Mouse (Mus musculus): ENCODE measurements around the gene Tmem131l.
A peak's percentile ranks its signal among the peaks of the same experiment; 100 is the strongest.

Tmem131l gene

GRCm38 (mm10) chr3:84046206-84046605 lies 6.2 kb upstream of the Tmem131l start:
- DNase-seq (ENCODE audit: low spot score in 2 of 2), result no peak

DNA sequence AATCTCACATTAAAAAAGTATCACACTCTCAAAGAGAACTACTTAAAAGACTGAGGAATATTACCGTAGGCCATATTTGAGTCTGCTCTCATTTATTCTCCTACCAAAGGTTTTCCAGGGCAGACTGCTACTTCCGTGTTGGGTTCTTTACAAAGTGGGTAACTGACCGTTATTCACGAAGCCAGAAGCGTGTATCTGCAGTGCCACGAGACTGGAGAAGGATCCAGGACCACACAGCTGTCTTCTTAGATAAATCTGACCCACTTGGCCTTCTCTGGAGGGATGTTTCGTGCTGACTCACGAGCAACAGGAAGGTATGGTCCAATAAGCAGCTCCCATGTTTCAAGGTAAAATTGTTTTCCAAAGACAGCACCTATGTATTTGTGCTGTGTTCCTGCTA lies 1.8 kb upstream of the Tmem131l start:
- DNase-seq (ENCODE audit: low spot score in 2 of 2), result no peak

- no peak for DNase-seq (ENCODE audit: low spot score in 2 of 2)
These were observed 604 bp upstream of the Tmem131l start for GRCm38 (mm10) chr3:84040476-84041082.

- peak in 1 of 2 experiments; percentile 22 for DNase-seq (ENCODE audit: low spot score in 2 of 2)
These were observed 862 bp downstream of the Tmem131l start for GRCm38 (mm10) chr3:84038981-84039645.

DNA sequence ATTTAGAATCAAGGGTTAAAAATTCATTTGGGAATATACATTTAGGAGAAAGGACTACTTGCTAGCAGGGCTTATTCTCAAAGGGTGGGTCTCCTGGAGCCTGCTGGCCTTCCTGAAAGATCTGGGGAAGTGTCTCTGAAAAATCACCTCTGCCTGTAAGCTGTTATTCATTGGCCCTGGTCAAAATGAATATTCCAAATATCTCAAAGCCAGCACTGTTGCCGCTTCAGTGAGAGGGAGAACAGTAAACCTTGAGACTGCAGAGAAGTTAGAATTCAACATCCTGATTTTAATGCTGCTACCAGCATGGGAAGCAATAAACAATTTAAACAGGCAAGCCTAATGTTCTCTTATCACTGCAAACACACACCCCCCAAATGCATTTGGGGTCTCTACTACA lies 1.8 kb downstream of the Tmem131l start:
- no peak for DNase-seq (ENCODE audit: low spot score in 2 of 2)

DNA sequence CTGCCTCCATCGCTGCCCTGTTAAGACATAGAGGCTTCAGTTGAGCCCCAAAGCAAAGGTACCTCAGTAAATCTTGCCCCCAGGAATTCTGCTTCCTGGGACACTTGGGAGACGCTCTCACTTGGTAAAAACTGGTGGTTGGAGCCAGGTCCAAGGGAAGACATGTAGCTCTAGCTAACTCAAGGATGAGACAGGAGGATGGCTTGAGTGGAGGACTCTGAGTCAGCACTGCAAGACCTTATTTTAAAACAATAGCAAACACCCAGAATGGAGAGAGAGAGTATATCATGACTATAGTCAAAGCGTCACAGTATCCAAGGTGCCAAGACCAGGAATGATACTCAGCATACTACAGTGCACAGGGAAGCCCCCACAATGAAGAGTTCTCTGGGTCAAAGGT lies 2.4 kb downstream of the Tmem131l start:
- no peak for DNase-seq (ENCODE audit: low spot score in 2 of 2)

- no peak for DNase-seq (ENCODE audit: low spot score in 2 of 2)
These were observed 3.1 kb downstream of the Tmem131l start for GRCm38 (mm10) chr3:84036866-84037265.

DNA sequence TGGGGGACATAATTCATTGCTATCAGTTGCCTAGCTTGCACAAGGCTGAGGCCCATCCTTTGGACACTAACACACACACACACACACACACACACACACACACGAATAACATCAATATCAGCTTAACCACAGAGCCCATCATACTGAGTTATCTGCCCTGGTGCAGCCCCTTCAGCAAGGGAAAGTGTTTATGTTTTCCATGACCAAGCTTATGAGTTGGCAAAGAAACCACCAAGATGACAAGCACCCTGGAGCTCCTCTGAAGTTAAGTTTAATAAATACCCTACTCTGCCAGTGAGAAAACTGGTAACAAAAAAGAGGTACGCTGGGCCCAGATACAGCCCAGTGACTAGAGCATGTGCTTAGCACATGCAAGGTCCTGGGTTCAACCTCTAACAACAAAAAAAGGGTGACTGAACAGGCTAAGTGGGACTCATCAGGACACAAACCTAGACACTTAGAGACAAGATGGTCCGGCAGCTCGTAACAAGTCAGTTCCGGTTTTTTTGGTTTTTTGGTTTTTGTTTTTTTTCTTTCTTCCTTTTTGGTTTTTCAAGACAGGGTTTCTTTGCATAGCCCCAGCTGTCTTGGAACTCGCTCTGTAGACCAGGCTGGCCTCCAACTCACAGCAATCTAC lies 4.1 kb downstream of the Tmem131l start:
- DNase-seq (ENCODE audit: low spot score in 2 of 2), result no peak

DNA sequence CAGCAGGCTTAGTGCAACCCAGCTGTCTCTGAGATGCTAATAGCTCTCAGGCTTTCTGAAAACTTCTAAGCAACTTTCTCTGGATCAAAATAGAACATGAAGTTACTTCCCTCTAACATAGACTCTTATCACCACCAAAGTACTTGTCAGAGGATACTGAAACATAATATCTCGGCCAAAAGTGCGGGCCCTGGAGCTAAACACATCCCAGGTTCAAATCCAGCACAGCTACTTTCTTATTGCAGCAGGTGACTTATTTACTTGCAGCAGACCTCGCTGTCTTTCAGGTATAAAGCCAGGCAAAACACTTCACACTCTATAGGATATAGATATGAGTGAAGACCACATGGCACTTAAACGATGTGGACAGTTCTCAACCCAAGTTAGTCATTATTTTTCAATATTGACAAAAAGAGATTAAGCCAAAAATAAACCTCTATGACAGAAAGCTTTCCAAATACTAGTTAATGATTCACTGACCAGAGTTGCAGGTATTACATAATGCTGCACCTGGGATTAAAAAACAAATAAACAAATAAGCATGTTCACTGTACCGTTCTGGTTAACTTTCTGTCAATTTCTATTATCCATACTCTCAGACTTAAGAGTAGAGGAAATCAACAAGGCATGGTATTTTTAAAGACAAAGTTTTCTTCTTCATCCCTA lies 5.7 kb downstream of the Tmem131l start:
- no peak for DNase-seq (ENCODE audit: low spot score in 2 of 2)

GRCm38 (mm10) chr3:84032933-84033730 lies 6.8 kb downstream of the Tmem131l start:
- no peak for DNase-seq (ENCODE audit: low spot score in 2 of 2)

- DNase-seq (ENCODE audit: low spot score in 2 of 2), result no peak
These were observed 7.6 kb downstream of the Tmem131l start for GRCm38 (mm10) chr3:84032419-84032818.

- no peak for DNase-seq (ENCODE audit: low spot score in 2 of 2)
These were observed 8.8 kb downstream of the Tmem131l start for GRCm38 (mm10) chr3:84031216-84031615.

- DNase-seq (ENCODE audit: low spot score in 2 of 2), result no peak
These were observed 11.0 kb downstream of the Tmem131l start for GRCm38 (mm10) chr3:84028968-84029367.

GRCm38 (mm10) chr3:84027691-84028159 lies 12.2 kb downstream of the Tmem131l start:
- DNase-seq (ENCODE audit: low spot score in 2 of 2), result no peak

DNA sequence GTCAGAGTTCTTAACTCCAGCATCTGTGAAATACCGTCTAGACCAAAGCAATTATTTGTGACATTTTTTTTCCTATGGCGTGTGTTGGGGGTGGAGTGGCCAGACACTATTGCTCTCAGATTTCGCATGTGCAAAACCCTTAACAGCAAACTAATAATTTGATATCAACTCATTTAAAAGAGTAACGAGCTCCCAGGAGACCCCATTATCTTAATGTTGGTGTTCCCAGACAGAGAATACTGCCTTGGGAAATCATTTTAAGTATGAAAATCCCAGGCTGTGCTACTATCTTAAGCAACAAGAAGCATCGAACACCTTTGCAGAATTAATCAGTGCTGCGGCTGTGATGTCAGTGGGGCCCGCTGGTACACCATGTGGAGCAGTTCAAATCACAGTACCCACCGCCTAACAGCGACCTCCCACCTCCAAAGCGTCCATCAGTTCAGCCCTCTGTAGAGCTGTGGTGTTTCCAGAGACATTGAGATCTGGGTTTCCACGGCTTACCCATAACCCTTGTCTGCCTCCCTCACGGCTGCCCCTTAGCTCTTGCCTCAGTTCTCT lies 15.4 kb downstream of the Tmem131l start:
- no peak for DNase-seq (ENCODE audit: low spot score in 2 of 2)

DNA sequence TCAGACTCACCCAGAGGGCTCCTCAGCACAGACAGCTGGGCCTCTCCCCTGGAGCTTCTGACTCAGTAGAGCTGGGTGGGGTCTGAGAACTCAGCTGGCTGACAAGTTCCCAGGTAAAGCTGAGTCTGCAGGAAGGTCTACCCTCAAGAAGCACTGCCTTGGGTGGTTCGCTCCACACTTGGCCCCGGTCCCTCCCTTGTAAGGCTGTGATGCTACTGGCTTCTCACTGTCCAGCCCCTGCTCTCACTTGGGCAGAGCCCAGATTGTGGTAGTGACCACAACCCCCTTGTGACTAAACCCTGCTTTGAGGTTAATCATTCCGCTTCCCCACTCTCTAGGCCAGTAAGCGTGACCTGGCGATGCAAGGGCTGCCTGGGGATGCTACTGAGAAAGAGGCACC lies 17.3 kb downstream of the Tmem131l start:
- no peak for DNase-seq (ENCODE audit: low spot score in 2 of 2)

GRCm38 (mm10) chr3:84022201-84022584 lies 17.8 kb downstream of the Tmem131l start:
- no peak for DNase-seq (ENCODE audit: low spot score in 2 of 2)

DNA sequence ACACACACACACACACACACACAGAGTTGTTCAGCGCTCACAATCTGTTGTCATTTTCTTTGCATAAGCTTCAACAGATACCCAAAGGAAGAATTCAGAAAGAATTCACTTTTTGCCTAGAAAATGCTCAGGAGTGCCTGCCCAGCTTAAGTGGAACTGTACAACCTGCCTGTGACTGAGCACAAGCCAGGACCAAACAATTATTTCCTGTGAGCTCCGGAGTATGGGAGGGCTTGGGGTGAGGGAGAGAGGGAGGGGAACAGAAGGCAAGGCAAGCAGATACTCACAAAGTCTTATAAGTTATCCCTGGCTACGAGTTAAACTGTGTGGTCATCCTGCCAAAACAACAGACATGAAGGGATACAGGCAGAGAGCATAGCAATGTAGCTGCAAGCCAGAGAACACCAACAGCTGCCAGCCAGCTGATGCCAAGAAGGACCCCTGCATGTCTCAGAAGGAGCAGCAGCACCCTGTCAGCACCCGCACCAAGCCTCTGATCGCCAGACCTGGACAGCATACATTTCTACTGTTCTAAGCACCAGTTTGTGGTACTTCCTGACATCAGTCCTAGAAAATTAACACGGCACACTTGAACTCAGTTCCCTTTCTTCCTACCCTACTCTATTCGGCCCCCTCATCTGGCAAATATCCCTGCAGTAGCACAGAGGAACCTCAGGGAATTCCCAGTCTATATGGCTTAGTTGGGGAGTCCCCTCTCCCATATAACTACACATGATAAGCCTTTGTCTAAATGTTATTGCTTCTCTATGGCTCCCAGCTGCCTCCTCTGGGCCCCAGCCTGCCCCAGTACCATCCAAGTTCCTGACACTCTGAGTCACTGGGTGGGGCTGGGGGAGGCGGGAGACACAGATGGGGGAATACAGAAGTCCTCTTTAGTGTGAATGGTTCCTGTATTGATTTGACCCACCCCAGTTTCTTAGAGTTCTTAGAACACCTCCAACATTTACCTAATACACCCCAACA lies 18.5 kb downstream of the Tmem131l start:
- no peak for DNase-seq (ENCODE audit: low spot score in 2 of 2)

DNA sequence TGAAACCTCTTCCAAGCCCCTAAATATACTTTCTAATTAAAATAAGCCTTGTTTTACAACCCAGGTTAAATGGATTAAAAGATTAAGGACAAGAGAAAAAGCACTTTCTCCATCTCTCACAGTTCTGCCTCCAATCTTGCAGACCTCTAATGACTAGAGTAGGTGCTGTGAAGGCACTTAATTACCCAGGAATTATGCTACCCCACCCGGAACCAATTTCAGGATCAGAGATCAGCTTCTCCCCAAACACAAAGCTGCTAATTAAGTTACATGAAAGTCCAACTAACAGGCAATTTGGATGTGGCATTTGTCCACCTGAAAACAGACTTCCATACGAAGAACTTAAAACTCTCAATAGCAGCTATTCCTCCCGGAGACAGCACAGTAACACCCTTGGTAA lies 19.4 kb downstream of the Tmem131l start:
- no peak for DNase-seq (ENCODE audit: low spot score in 2 of 2)

GRCm38 (mm10) chr3:84015484-84016016 lies 24.4 kb downstream of the Tmem131l start:
- DNase-seq (ENCODE audit: low spot score in 2 of 2), result no peak
